Mouse (Mus musculus) small intestine, adult 2 months (tissue): ENCODE results near the gene Klk5.

Experiments used
- CTCF ChIP-seq: fragments of 200-500 bp; IDR thresholded peaks from 2 replicates; pipeline ENCODE4 v1.5.1; 2012; ENCODE audit warnings: low read depth, mild to moderate bottlenecking, control low read depth, inconsistent platforms, low read length, moderate library complexity, mixed read lengths; ENCODE audit not compliant: insufficient replicate concordance, insufficient read length; ENCODE audit errors: extremely low read depth
- POLR2A ChIP-seq: fragments of 200-500 bp; IDR thresholded peaks from 2 replicates; pipeline ENCODE4 v1.6.1; 2012; ENCODE audit warnings: low read depth, mild to moderate bottlenecking, control low read depth, inconsistent platforms, low read length, moderate library complexity

DNA sequence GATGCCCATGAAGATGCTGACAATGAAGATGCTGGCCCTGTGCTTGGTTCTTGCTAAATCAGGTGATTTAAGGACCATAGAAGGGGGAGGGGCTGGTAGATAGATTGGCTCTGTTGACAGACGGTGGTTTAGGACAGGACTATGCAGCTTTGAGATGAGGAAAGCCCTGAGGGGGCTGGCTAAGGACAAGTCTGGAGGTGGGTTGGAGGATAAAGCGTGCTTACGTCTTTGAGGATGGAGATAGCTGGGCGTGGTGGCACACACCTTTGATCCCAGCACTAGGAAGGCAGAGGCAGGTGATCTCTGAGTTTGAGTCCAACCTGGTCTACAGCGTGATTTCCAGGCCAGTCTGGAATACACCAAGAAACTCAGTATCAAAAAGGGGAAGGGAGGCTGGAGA is 15.7 kb upstream of the Klk5 start:
- TF ChIP-seq POLR2A, result no peak
- no peak for TF ChIP-seq CTCF
